Mouse (Mus musculus) inflammation-experienced regulatory T-cells (primary cell): ENCODE data around the gene Olfr118. TPM values are rescaled to one million over a fixed set of nuclear protein-coding genes. Genes with fewer than 3 reads are reported as not detected.

Source experiments
- polyA plus RNA-seq, 2 experiments: library from polyadenylated mRNA; unstranded; fragments of 100-300 nt; shearing (Covaris generic); gene quantifications; one replicate each; pipeline ENCODE4 v1.2.1; 2017

Gene Olfr118
- polyA plus RNA-seq, result under 1 TPM; 0.12 to 0.53 TPM

GRCm38 (mm10) chr17:37666688-37667087, at the start of gene Olfr118:
TSS of gene Olfr118 (plus strand) at chr17:37666988.

GRCm38 (mm10) chr17:37627009-37627408, 39.8 kb upstream of the Olfr118 start, which contains the start of the genes Olfr115 and Olfr116:
TSS of gene Olfr115 (minus strand) at chr17:37627109.
TSS of gene Olfr116 (minus strand) at chr17:37627199.

GRCm38 (mm10) chr17:37663682-37664081, 3.1 kb upstream of the Olfr118 start, which contains the start of gene Olfr117:
TSS of gene Olfr117 (minus strand) at chr17:37663782.

GRCm38 (mm10) chr17:37696264-37696663, 29.5 kb downstream of the Olfr118 start, which contains the start of gene Olfr119:
TSS of gene Olfr119 (plus strand) at chr17:37696564.

GRCm38 (mm10) chr17:37721508-37721907, 54.7 kb downstream of the Olfr118 start, which contains the start of gene Olfr120:
TSS of gene Olfr120 (plus strand) at chr17:37721808.

Other genes starting within 250 kb of the Olfr118 start
- gene Olfr108, start 221.5 kb upstream of the Olfr118 start, polyA plus RNA-seq, result not detected
- under 1 TPM; 0.02 to 0.33 TPM for gene Olfr109, start 208.1 kb upstream of the Olfr118 start, polyA plus RNA-seq
- 1 to 10 TPM in 1 of 2 experiments, not detected in 1; 1.2 TPM for gene H2-M2, start 183.4 kb upstream of the Olfr118 start, polyA plus RNA-seq
- not detected for gene Olfr110, start 174.5 kb upstream of the Olfr118 start, polyA plus RNA-seq
- not detected for gene Olfr111, start 159.0 kb upstream of the Olfr118 start, polyA plus RNA-seq
- not detected for gene Olfr112, start 97.5 kb upstream of the Olfr118 start, polyA plus RNA-seq
- gene Olfr113, start 89.3 kb upstream of the Olfr118 start, polyA plus RNA-seq, result under 1 TPM in 1 of 2 experiments, not detected in 1; 0.17 TPM
- not detected for gene Olfr114, start 74.2 kb upstream of the Olfr118 start, polyA plus RNA-seq
- gene Olfr115, start 39.9 kb upstream of the Olfr118 start, polyA plus RNA-seq, result not detected
- not detected for gene Olfr116, start 39.8 kb upstream of the Olfr118 start, polyA plus RNA-seq
- under 1 TPM; 0.15 to 0.19 TPM for gene Olfr117, start 3.2 kb upstream of the Olfr118 start, polyA plus RNA-seq
- gene Olfr119, start 29.6 kb downstream of the Olfr118 start, polyA plus RNA-seq, result not detected
- gene Olfr120, start 54.8 kb downstream of the Olfr118 start, polyA plus RNA-seq, result under 1 TPM in 1 of 2 experiments, not detected in 1; 0.13 TPM
- not detected for gene Olfr121, start 81.9 kb downstream of the Olfr118 start, polyA plus RNA-seq
- under 1 TPM in 1 of 2 experiments, not detected in 1; 0.11 TPM for gene Olfr122, start 101.6 kb downstream of the Olfr118 start, polyA plus RNA-seq
- gene Olfr123, start 126.5 kb downstream of the Olfr118 start, polyA plus RNA-seq, result under 1 TPM; 0.23 to 0.89 TPM
- not detected for gene Olfr124, start 132.9 kb downstream of the Olfr118 start, polyA plus RNA-seq
- not detected for gene Olfr125, start 166.0 kb downstream of the Olfr118 start, polyA plus RNA-seq
- gene Olfr126, start 180.5 kb downstream of the Olfr118 start, polyA plus RNA-seq, result under 1 TPM in 1 of 2 experiments, not detected in 1; 0.40 TPM
- gene Olfr127, start 233.4 kb downstream of the Olfr118 start, polyA plus RNA-seq, result 1 to 10 TPM in 1 of 2 experiments, under 1 TPM in 1; 0.10 to 1.0 TPM